Comparison of ENCODE assay signal across 8 mouse cellular contexts in genomic region chr14:57663630-57664029, GRCm38 (mm10). TPM values are rescaled to one million over a fixed set of nuclear protein-coding genes. Genes with fewer than 3 reads are reported as not detected.
A peak's percentile ranks its signal among the peaks of the same experiment; 100 is the strongest.
DNase-seq lines count a peak whose midpoint lies in the region; ATAC-seq lines count a peak whose summit lies in the region.

No protein-coding gene starts in this region.

- ATAC-seq in lung, embryonic 15.5 days (ENCODE audit: borderline replicate concordance, extremely low read depth, low FRiP score, low TSS enrichment): no peak
- ATAC-seq in forebrain, embryonic 11.5 days (replicated peaks; ENCODE audit: low FRiP score): no peak
- ATAC-seq in limb, embryonic 13.5 days (ENCODE audit: low FRiP score, low read depth): no peak
- no peak for ATAC-seq in stomach, embryonic 14.5 days (ENCODE audit: insufficient number of reproducible peaks, insufficient read depth, low FRiP score, low read depth)
- no peak for ATAC-seq in megakaryocyte progenitor cell, adult 5-6 weeks (replicated peaks; ENCODE audit: poor library complexity)

- no peak overlapping the region for H3K27ac ChIP-seq in lung, embryonic 15.5 days
- no peak overlapping the region for H3K27ac ChIP-seq in forebrain, embryonic 11.5 days (ENCODE audit: low read depth, low read length)
- H3K27ac ChIP-seq in limb, embryonic 13.5 days: no peak overlapping the region
- no peak overlapping the region for H3K27ac ChIP-seq in stomach, embryonic 14.5 days (ENCODE audit: low read length)

- DNase-seq in lung, postnatal 10 days: no peak
- no peak for DNase-seq in forebrain, embryonic 11.5 days (ENCODE audit: low spot score)
- DNase-seq in right cerebral cortex, postnatal 25 days: no peak
- no peak for DNase-seq in adrenal gland, adult 18-20 months (ENCODE audit: low spot score in 2 of 2)

- H3K9ac ChIP-seq in lung, embryonic 15.5 days: peak overlapping the region; percentile 86
- peak overlapping the region; percentile 87; the same call in 1 of the 2 replicates for H3K9ac ChIP-seq in forebrain, embryonic 11.5 days (ENCODE audit: low read length)
- H3K9ac ChIP-seq in limb, embryonic 13.5 days: peak overlapping the region; percentile 21
- H3K9ac ChIP-seq in stomach, embryonic 14.5 days (replicated peaks; ENCODE audit: low read depth, low read length): peak overlapping the region; percentile 91

- peak overlapping the region; percentile 87 for H3K4me2 ChIP-seq in lung, embryonic 15.5 days
- peak overlapping the region; percentile 91 for H3K4me2 ChIP-seq in forebrain, embryonic 11.5 days (ENCODE audit: low read depth, low read length, severe bottlenecking)
- H3K4me2 ChIP-seq in limb, embryonic 13.5 days (replicated peaks): peak overlapping the region; percentile 89
- H3K4me2 ChIP-seq in stomach, embryonic 14.5 days (replicated peaks; ENCODE audit: low read depth, low read length): peak overlapping the region; percentile 59

- WGBS in lung, embryonic 15.5 days: 31% methylated on average over 1 of the region's 1 CpGs
- WGBS in forebrain, embryonic 11.5 days: 42% methylated on average over 1 of the region's 1 CpGs
- 22% methylated on average over 1 of the region's 1 CpGs for WGBS in limb, embryonic 13.5 days
- WGBS in stomach, embryonic 14.5 days: 31% methylated on average over 1 of the region's 1 CpGs

- H3K9me3 ChIP-seq in lung, embryonic 15.5 days: no peaks in the 10 kb centered on the region
- H3K9me3 ChIP-seq in forebrain, embryonic 11.5 days (ENCODE audit: control insufficient read depth, low read length): no peaks in the 10 kb centered on the region
- no peaks in the 10 kb centered on the region for H3K9me3 ChIP-seq in limb, embryonic 13.5 days
- H3K9me3 ChIP-seq in stomach, embryonic 14.5 days (ENCODE audit: control insufficient read depth, low read depth, low read length): no peaks in the 10 kb centered on the region

- H3K4me3 ChIP-seq in lung, embryonic 15.5 days: peak overlapping the region; percentile 74
- H3K4me3 ChIP-seq in forebrain, embryonic 11.5 days (ENCODE audit: low read depth, low read length): peak overlapping the region; percentile 85
- H3K4me3 ChIP-seq in limb, embryonic 13.5 days: peak overlapping the region; percentile 91
- peak overlapping the region; percentile 86 for H3K4me3 ChIP-seq in stomach, embryonic 14.5 days (ENCODE audit: low read depth, low read length)

- no peaks in the 10 kb centered on the region for H3K36me3 ChIP-seq in lung, embryonic 15.5 days
- H3K36me3 ChIP-seq in forebrain, embryonic 11.5 days (ENCODE audit: control insufficient read depth, insufficient read depth, low read length): no peaks in the 10 kb centered on the region
- no peaks in the 10 kb centered on the region; the same call in 1 of the 2 replicates for H3K36me3 ChIP-seq in limb, embryonic 13.5 days
- no peaks in the 10 kb centered on the region for H3K36me3 ChIP-seq in stomach, embryonic 14.5 days (ENCODE audit: control insufficient read depth, insufficient read depth, low read length)

- H3K4me1 ChIP-seq in lung, embryonic 15.5 days: peaks cover 14% of the 10 kb centered on the region
- H3K4me1 ChIP-seq in forebrain, embryonic 11.5 days (replicated peaks; ENCODE audit: control insufficient read depth, insufficient read depth, low read length): no peaks in the 10 kb centered on the region
- peaks cover 16% of the 10 kb centered on the region for H3K4me1 ChIP-seq in limb, embryonic 13.5 days
- peaks cover 6% of the 10 kb centered on the region; the same call in 1 of the 2 replicates for H3K4me1 ChIP-seq in stomach, embryonic 14.5 days (ENCODE audit: control insufficient read depth, insufficient read depth, low read length)

- H3K27me3 ChIP-seq in lung, embryonic 15.5 days: no peaks in the 10 kb centered on the region
- no peaks in the 10 kb centered on the region for H3K27me3 ChIP-seq in forebrain, embryonic 11.5 days (ENCODE audit: control insufficient read depth, insufficient read depth, low read length)
- H3K27me3 ChIP-seq in limb, embryonic 13.5 days: no peaks in the 10 kb centered on the region
- no peaks in the 10 kb centered on the region for H3K27me3 ChIP-seq in stomach, embryonic 14.5 days (ENCODE audit: control insufficient read depth, insufficient read depth, low read length)

RNA-seq across cellular contexts. Expression of gene Xpo4, which starts 1.6 kb away (rescaled TPM):
- 21.4 and 23.4 TPM in 2 replicates for polyA plus RNA-seq in lung, embryonic 15.5 days (2015; fragmentation: Nextera tagmentation; extraction: Ambion mirVana)
- 35.6 and 39.1 TPM in 2 replicates for polyA plus RNA-seq in forebrain, embryonic 11.5 days (2014; fragmentation: Nextera tagmentation; extraction: Ambion mirVana)
- polyA plus RNA-seq in limb, embryonic 13.5 days (2015; fragmentation: Nextera tagmentation; extraction: Ambion mirVana): 26.4 and 28.2 TPM in 2 replicates
- polyA plus RNA-seq in stomach, embryonic 14.5 days (2014; fragmentation: Nextera tagmentation; extraction: Ambion mirVana): 36.1 and 36.2 TPM in 2 replicates
- total RNA-seq in megakaryocyte progenitor cell, adult 5-6 weeks (2015): 37.2 and 38.5 TPM in 2 replicates
- total RNA-seq in megakaryocyte progenitor cell, adult 5-6 weeks (2017): 31.2 and 43.2 TPM in 2 replicates
- total RNA-seq in adrenal gland, adult 18-20 months (2021): 10 to 100 TPM; 22.5 to 32.7 TPM

Comparison
In these comparisons a context has a peak if more than half of its experiments do, and no peak if none do; other contexts are left out.
1. H3K9ac ChIP-seq: peak in every context shown above with its lines; median percentile 91 in stomach, embryonic 14.5 days; 87 in forebrain, embryonic 11.5 days; 86 in lung, embryonic 15.5 days; 21 in limb, embryonic 13.5 days.